Mouse (Mus musculus) embryonic facial prominence, embryonic 14.5 days (tissue): Measurements from ENCODE around the gene Washc4. TPM values are rescaled to one million over a fixed set of nuclear protein-coding genes. Genes with fewer than 3 reads are reported as not detected.

Experiments
- polyA plus RNA-seq: library from polyadenylated mRNA; unstranded; fragments of >200 nt; fragmentation: Nextera tagmentation; extraction: Ambion mirVana; gene quantifications from 2 replicates; pipeline ENCODE4 v1.2.1, GENCODE M21; 2014

Washc4 gene
- polyA plus RNA-seq, 1 experiment from 2014 or later = 41.4 TPM

Other genes with a start within 250 kb of the Washc4 start
- gene Slc41a2, start 205.9 kb upstream of the Washc4 start, polyA plus RNA-seq = 3.9 and 4.9 TPM in 2 replicates
- 0.60 and 0.63 TPM in 2 replicates for gene D10Wsu102e, start 183.5 kb upstream of the Washc4 start, polyA plus RNA-seq
- 5.6 and 6.5 TPM in 2 replicates for gene Aldh1l2, start 9.6 kb upstream of the Washc4 start, polyA plus RNA-seq
- 37.7 and 39.5 TPM in 2 replicates for gene Appl2, start 105.0 kb downstream of the Washc4 start, polyA plus RNA-seq
- gene 1500009L16Rik, start 179.1 kb downstream of the Washc4 start, polyA plus RNA-seq = 22.7 and 25.8 TPM in 2 replicates